Mouse (Mus musculus) CH12.LX (cell line): ENCODE data around the gene Gli3.

Source experiments
- CTCF ChIP-seq, 2 experiments: IDR thresholded peaks in 1 of 2; conservative IDR thresholded peaks in 1 of 2; 2 replicates each; pipeline ENCODE4 v1.5.1; 2011 to 2012; ENCODE audit warnings: low read depth in 2 of 2, low read length in 2 of 2, improper control_type of control experiment in 1 of 2, inconsistent platforms in 1 of 2, mild to moderate bottlenecking in 1 of 2, moderate library complexity in 1 of 2
- KAT2A ChIP-seq: IDR thresholded peaks from 2 replicates; pipeline ENCODE4 v1.6.1; 2012; ENCODE audit warnings: low read length, improper control_type of control experiment, inconsistent platforms; ENCODE audit not compliant: insufficient replicate concordance
- MEF2A ChIP-seq: IDR thresholded peaks from 2 replicates; pipeline ENCODE4 v1.6.1; 2014; ENCODE audit warnings: low read depth, mild to moderate bottlenecking, inconsistent platforms, low read length, improper control_type of control experiment, borderline replicate concordance
- MYC ChIP-seq: IDR thresholded peaks from 2 replicates; pipeline ENCODE4 v1.6.1; 2011; ENCODE audit warnings: low read depth, mild to moderate bottlenecking, improper control_type of control experiment, low read length
- ZKSCAN1 ChIP-seq: IDR thresholded peaks from 2 replicates; pipeline ENCODE4 v1.6.1; 2012; ENCODE audit warnings: low read depth, inconsistent platforms, low read length, improper control_type of control experiment, borderline replicate concordance

DNA sequence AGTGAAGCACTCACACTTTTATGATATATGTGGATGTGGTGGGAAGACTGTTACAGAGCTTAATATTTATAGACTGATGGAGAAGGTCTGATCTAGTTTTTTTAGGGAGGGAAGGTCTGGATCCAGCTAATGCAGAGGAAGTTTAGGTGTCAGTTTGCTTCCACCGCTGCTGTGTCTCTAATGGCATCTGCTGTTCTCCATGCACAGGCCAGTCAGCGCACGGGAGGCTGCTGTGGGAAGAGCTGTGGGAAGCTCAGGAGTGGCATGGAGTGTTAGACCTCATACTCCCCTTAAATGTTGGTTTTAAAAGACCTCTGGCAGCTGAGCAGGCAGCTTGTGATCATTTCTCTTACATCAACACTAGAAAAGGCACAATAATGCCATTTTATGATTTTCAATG lies 7.0 kb downstream of the Gli3 start:
- TF ChIP-seq KAT2A (no peak), MYC (no peak), CTCF (conservative IDR thresholded peaks at IDR 0.05 in 1 of 2, IDR thresholded peaks at IDR 0.05 in 1 of 2; ENCODE audit: low read depth in 2 of 2, low read length in 2 of 2) (no peak), MEF2A (no peak), ZKSCAN1 (no peak)
